Mouse (Mus musculus) G1E (cell line): ENCODE data around the gene Tyw1. TPM values are rescaled to one million over a fixed set of nuclear protein-coding genes. Genes with fewer than 3 reads are reported as not detected.

Source experiments
- ATAC-seq: 2 replicates; pipeline ENCODE4 v1.8.0; 2016; ENCODE audit warnings: mild to moderate bottlenecking; ENCODE audit not compliant: insufficient number of reproducible peaks, poor library complexity, low FRiP score, severe bottlenecking; ENCODE audit errors: extremely low read depth
- DNase-seq: peaks from one replicate; pipeline ENCODE4 v3.0.0; 2012; ENCODE audit warnings: low spot score
- H3K27me3 ChIP-seq: 2 replicates; pipeline ENCODE4 v1.6.1; 2012; ENCODE audit warnings: mild to moderate bottlenecking, low read length, inconsistent platforms; ENCODE audit not compliant: insufficient read depth
- H3K36me3 ChIP-seq: replicated peaks from 2 replicates; pipeline ENCODE3; 2012; ENCODE audit warnings: mild to moderate bottlenecking, inconsistent platforms
- H3K4me1 ChIP-seq: 2 replicates; pipeline ENCODE4 v1.6.1; 2012; ENCODE audit warnings: low read depth, low read length, inconsistent platforms, mixed read lengths; ENCODE audit not compliant: insufficient read depth
- H3K4me3 ChIP-seq: 2 replicates; pipeline ENCODE4 v1.5.1; 2012; ENCODE audit warnings: low read depth, mild to moderate bottlenecking, inconsistent platforms, low read length, moderate library complexity, mixed read lengths
- H3K9me3 ChIP-seq: replicated peaks from 2 replicates; pipeline ENCODE4 v1.6.1; 2012; ENCODE audit warnings: inconsistent platforms
- CTCF ChIP-seq: IDR thresholded peaks from 2 replicates; pipeline ENCODE4 v1.5.1; 2012; ENCODE audit warnings: low read depth, low read length, inconsistent platforms, mixed read lengths
- GATA1 ChIP-seq: IDR thresholded peaks from 2 replicates; pipeline ENCODE4 v1.6.1; 2012; ENCODE audit warnings: borderline replicate concordance, low read length, inconsistent platforms, mixed read lengths
- GATA2 ChIP-seq: IDR thresholded peaks from 2 replicates; pipeline ENCODE4 v1.6.1; 2012; ENCODE audit warnings: low read depth, low read length, inconsistent platforms, borderline replicate concordance
- POLR2AphosphoS5 ChIP-seq: IDR thresholded peaks from 2 replicates; pipeline ENCODE4 v1.6.1; 2012; ENCODE audit warnings: low read depth, low read length, inconsistent platforms; ENCODE audit not compliant: insufficient replicate concordance
- TAL1 ChIP-seq: conservative IDR thresholded peaks from 2 replicates; pipeline ENCODE4 v1.6.1; 2012; ENCODE audit warnings: low read depth, low read length, inconsistent platforms, mixed read lengths
- polyA plus RNA-seq: library from polyadenylated mRNA; stranded (reverse); fragments of >175 nt; gene quantifications from 2 replicates; pipeline ENCODE4 v1.2.3, GENCODE M21; 2012
- total RNA-seq, 2 experiments: library from RNA; stranded (forward) in 1 of 2; stranded (reverse) in 1 of 2; fragments of 200-1000 nt in 1 of 2; fragments of >200 nt in 1 of 2; fragmentation: Nextera tagmentation in 1 of 2; gene quantifications; 2 replicates each; pipeline ENCODE4 v1.2.3; 2014 to 2017

Tyw1 gene
- total and polyA plus RNA-seq, 3 experiments, result 6.5 to 27.2 (median 26.3) TPM

DNA sequence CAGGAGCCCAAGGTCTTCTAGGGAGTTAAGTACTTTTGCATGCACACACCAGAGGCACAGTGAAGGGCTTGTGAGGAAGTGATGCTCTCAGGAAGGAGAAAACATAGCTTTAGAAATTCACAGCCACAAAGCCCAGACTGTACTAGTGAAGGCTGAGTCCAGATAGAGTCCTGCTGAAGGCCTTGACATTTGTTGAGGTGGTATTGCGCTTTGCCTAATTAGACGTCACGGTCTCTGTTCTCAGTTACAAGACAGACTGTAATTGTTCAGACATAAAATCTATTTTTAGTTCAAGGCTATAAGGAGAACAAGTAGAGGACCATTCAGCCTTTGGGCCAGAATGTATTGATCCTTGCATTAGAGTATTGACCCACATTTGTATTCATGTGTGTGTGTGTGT lies 58.1 kb downstream of the Tyw1 start:
- H3K36me3 ChIP-seq, result peaks cover 74% of the 10 kb centered on the region
- DNase-seq (no peak), ATAC-seq (no peak)
- H3K4me3 ChIP-seq, result no peak overlapping the region
- H3K9me3 ChIP-seq, result no peaks in the 10 kb centered on the region
- peaks cover 3% of the 10 kb centered on the region; the same call in 1 of the 2 replicates for H3K4me1 ChIP-seq
- TF ChIP-seq GATA1 (no peak), GATA2 (no peak), POLR2AphosphoS5 (no peak), CTCF (no peak), TAL1 (no peak)
- no peaks in the 10 kb centered on the region for H3K27me3 ChIP-seq

DNA sequence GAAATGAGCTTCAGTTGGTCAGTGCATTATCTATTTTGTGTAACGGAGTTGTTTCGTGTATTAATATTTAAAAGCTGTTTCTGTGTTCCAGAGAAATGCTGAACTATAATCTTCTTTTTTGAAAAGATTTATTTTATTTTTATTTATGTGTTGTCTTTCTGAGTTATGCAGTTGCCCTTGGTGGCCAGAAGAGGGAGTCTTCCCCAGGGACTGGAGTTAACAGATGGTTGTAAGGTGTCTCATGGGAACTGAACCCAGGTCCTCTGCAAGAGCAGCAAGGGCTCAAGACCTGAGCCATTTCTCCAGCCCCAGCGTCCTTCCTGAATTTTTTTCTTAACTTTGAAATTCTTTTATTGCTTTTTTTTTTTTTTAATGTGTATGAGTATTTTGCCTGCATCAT lies 59.5 kb downstream of the Tyw1 start:
- peaks cover 76% of the 10 kb centered on the region for H3K36me3 ChIP-seq
- no peak for DNase-seq
- no peaks in the 10 kb centered on the region for H3K27me3 ChIP-seq

DNA sequence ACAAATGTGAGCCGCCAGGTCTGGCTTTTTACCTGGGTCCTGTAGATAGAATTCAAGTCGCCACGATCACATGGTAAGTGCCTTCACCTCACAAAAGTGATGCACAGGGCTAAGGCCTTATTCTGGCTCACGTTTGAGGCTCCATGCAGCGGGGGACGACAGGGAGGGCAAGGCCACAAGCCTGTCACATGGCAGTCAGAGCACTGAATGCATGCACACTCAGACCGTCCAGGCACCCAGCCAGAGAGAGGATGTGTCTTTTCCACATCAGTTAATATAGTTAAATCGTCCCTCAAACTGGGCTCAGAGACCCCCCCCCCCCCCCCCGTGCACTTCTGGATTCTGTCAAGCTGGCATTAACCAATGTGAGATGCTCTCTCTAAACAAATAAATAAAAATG lies 60.9 kb downstream of the Tyw1 start:
- no peak for DNase-seq
- H3K4me1 ChIP-seq, result no peaks in the 10 kb centered on the region
- ATAC-seq, result no peak
- no peaks in the 10 kb centered on the region for H3K27me3 ChIP-seq
- no peaks in the 10 kb centered on the region for H3K9me3 ChIP-seq
- no peak overlapping the region for H3K4me3 ChIP-seq
- peaks cover 75% of the 10 kb centered on the region for H3K36me3 ChIP-seq
- TF ChIP-seq CTCF (no peak), TAL1 (no peak), GATA2 (no peak), POLR2AphosphoS5 (no peak)

More for the DNA sequence above, 59.5 kb downstream of the Tyw1 start:
- TF ChIP-seq GATA1 (no peak), GATA2 (no peak), TAL1 (no peak), CTCF (no peak), POLR2AphosphoS5 (no peak)
- H3K4me3 ChIP-seq, result no peak overlapping the region
- no peaks in the 10 kb centered on the region for H3K4me1 ChIP-seq
- ATAC-seq, result no peak
- H3K9me3 ChIP-seq, result no peaks in the 10 kb centered on the region

DNA sequence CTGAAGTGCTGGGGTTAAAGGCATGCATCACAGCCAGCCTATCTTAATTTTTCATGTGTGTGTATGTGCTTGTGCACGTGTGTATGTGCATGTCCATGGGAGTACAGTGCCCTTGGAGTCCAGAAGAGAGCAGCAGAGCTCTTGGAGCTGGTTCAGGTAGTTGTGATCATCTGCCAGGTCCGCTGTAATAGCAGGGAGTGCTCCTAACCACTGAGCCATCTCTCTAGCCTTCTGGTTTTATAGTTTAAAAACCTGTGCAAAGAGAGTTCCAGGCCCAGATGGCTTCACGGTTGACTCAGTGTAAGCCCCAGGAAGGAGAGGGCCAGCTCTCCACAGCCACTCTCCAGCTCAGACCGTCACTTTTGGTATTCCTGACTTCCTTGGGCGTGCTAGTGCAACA lies 64.4 kb downstream of the Tyw1 start:
- DNase-seq, result no peak
- Histone ChIP-seq H3K4me1 (no peaks in the 10 kb centered on the region), H3K9me3 (peaks cover 7% of the 10 kb centered on the region), H3K27me3 (no peaks in the 10 kb centered on the region), H3K4me3 (no peak overlapping the region), H3K36me3 (peaks cover 72% of the 10 kb centered on the region)
- TF ChIP-seq POLR2AphosphoS5, result no peak
- TF ChIP-seq TAL1, result no peak
- no peak for TF ChIP-seq GATA2
- TF ChIP-seq CTCF, result no peak
- no peak for TF ChIP-seq GATA1
- ATAC-seq, result no peak

DNA sequence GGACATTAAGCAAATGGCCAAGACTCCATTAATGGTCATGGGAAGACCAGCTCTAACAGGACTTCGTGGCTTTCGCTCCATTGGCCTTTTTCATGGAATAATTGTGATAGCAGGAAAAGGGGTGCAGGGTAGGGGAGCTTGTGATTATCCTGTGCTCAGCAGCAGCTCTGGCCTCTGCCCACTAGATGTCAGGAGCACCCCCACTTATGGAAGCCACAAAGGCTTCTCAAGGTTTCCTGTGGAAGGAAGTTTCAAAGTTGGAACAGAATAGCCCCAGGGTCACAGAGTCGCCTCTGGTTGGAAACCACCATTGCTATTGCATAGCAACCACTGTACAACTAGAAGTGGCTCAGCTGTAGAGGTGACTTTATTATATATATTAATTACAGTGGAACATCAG lies 65.1 kb downstream of the Tyw1 start:
- Histone ChIP-seq H3K27me3 (no peaks in the 10 kb centered on the region), H3K4me1 (no peaks in the 10 kb centered on the region), H3K36me3 (peaks cover 73% of the 10 kb centered on the region), H3K4me3 (no peak overlapping the region), H3K9me3 (peaks cover 10% of the 10 kb centered on the region)
- TF ChIP-seq GATA1, result no peak
- TF ChIP-seq POLR2AphosphoS5, result no peak
- TF ChIP-seq GATA2, result no peak
- TF ChIP-seq TAL1, result no peak
- no peak for TF ChIP-seq CTCF
- ATAC-seq (0 out of 2 replicates have a peak, but pooled peaks have one; percentile 8), DNase-seq (no peak)

DNA sequence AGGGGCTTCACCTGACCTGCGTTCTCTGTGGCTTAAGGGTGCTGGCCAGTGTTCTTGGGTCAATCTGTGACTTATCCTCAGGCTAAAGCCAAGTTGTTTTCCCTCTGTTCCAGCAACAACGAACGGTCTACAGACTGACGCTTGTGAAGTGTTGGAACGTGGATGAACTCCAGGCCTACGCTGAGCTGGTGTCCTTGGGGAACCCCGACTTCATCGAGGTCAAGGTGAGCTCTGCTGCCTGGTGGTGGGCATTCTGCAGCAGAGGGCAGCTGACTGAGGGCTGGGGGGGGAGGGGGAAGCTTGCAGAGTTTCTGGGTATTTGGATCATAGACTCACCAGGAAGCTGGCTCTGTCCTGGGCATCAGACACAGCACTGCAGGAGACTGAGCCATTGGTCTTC lies 70.1 kb downstream of the Tyw1 start:
- Histone ChIP-seq H3K36me3 (peaks cover 78% of the 10 kb centered on the region), H3K9me3 (peaks cover 10% of the 10 kb centered on the region), H3K4me1 (peaks cover 5% of the 10 kb centered on the region), H3K4me3 (no peak overlapping the region), H3K27me3 (no peaks in the 10 kb centered on the region)
- no peak for ATAC-seq
- DNase-seq, result no peak
- TF ChIP-seq POLR2AphosphoS5, result no peak
- no peak for TF ChIP-seq CTCF
- TF ChIP-seq GATA2, result no peak
- no peak for TF ChIP-seq GATA1
- TF ChIP-seq TAL1, result no peak

DNA sequence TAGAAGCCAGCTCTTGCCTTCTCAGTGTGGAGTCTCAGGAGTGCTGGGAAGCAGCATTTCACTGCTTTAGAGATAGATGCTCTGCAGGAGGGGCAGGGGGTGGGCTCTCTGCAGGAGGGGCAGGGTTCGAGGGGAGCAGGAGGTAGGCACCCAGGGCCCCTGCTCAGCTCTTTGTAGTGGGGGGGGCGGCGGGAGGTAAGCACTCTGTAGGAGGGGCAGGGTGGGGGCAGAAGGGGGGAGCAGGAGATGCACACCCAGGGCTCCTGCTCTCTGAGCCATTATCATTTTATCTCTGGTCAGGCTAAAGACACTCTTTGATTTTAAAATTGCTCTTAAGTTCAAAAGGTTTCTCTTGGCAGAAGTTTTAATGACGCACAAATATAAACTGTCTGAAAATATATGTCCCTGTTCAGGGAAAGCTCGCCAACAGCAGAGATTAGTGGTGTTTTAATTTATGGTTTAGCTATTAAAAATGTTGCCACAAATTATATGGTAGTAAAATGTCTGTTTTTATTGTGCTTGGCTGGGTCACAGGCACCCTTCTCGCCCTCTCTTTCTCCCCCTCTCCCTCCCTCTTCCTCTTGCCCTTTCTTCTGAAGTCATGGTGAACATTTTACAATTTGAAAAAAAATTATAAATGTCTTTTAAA lies 72.3 kb downstream of the Tyw1 start:
- no peak for TF ChIP-seq CTCF
- no peak for TF ChIP-seq TAL1
- no peak for TF ChIP-seq POLR2AphosphoS5
- TF ChIP-seq GATA2, result no peak
- TF ChIP-seq GATA1, result no peak
- Histone ChIP-seq H3K4me3 (no peak overlapping the region), H3K4me1 (peaks cover 5% of the 10 kb centered on the region), H3K36me3 (peaks cover 83% of the 10 kb centered on the region), H3K9me3 (peaks cover 10% of the 10 kb centered on the region), H3K27me3 (no peaks in the 10 kb centered on the region)
- DNase-seq (no peak), ATAC-seq (no peak)
